Mouse (Mus musculus) hindbrain, embryonic 12.5 days (tissue): ENCODE measurements around the gene Asl. TPM values are rescaled to one million over a fixed set of nuclear protein-coding genes. Genes with fewer than 3 reads are reported as not detected.
"Not testable (repeated sequence)": the region's sequence is repeated elsewhere in the genome, so short reads cannot be mapped to it uniquely, and the experiment has no call there.

ENCODE experiments used
- ATAC-seq: fragments of 200-750 bp; cut with Nextera tagmentation; 2 replicates; pipeline ENCODE4 v1.8.0; 2017; ENCODE audit warnings: moderate TSS enrichment; ENCODE audit not compliant: low FRiP score
- H3K27ac ChIP-seq: fragments of 300-500 bp; sonication (generic); 2 replicates; pipeline ENCODE4 v1.5.1; 2016; ENCODE audit warnings: mild to moderate bottlenecking
- H3K27me3 ChIP-seq: fragments of 300-500 bp; sonication (generic); 2 replicates; pipeline ENCODE4 v1.6.1; 2016; ENCODE audit warnings: mild to moderate bottlenecking
- H3K36me3 ChIP-seq: fragments of 300-500 bp; sonication (generic); 2 replicates; pipeline ENCODE4 v1.6.1; 2016; ENCODE audit warnings: mild to moderate bottlenecking
- H3K4me1 ChIP-seq: fragments of 300-500 bp; sonication (generic); 2 replicates; pipeline ENCODE4 v1.6.1; 2016
- H3K4me2 ChIP-seq: fragments of 300-500 bp; sonication (generic); replicated peaks from 2 replicates; pipeline ENCODE4 v1.6.1; 2016; ENCODE audit warnings: mild to moderate bottlenecking
- H3K4me3 ChIP-seq: fragments of 300-500 bp; sonication (generic); 2 replicates; pipeline ENCODE4 v1.5.1; 2016; ENCODE audit warnings: mild to moderate bottlenecking
- H3K9ac ChIP-seq: fragments of 300-500 bp; sonication (generic); 2 replicates; pipeline ENCODE4 v1.6.1; 2016; ENCODE audit warnings: mild to moderate bottlenecking, moderate library complexity
- H3K9me3 ChIP-seq: fragments of 300-500 bp; sonication (generic); replicated peaks from 2 replicates; pipeline ENCODE4 v1.6.1; 2016; ENCODE audit warnings: mild to moderate bottlenecking
- WGBS: fragments of 180-500 bp; shearing (Covaris S2); methylation state at CpG from one replicate; pipeline ENCODE4 v1.1.7; 2016; 5-methylcytosine and 5-hydroxymethylcytosine counted together
- polyA plus RNA-seq: library from polyadenylated mRNA; unstranded; fragments of >200 nt; fragmentation: Nextera tagmentation; extraction: Ambion mirVana; gene quantifications from 2 replicates; pipeline ENCODE4 v1.2.1, GENCODE M21; 2016

The Asl gene
- polyA plus RNA-seq, 1 experiment from 2014 or later: 34.7 TPM

DNA sequence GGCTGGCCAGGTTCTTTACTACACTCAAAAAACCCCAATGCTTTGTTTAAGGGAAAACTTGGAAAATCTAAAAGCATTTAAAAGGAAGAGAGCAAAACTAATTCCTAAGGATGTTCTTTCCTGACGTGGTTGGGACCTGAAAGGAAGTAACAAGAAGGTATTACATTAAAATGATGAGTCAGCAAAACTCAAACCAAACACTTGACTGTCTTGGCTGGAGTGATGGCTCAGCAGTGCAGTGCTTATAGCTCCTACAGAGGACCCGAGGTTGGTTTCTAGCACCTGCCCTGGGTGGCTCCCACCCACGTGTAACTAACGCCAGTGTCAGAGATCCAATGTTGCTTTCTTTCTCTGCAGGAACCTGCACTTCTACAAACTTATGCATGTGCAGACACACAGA is 12.2 kb upstream of the Asl start:
- peaks cover 68% of the 10 kb centered on the region for H3K36me3 ChIP-seq
- H3K4me3 ChIP-seq: no peak overlapping the region
- H3K9me3 ChIP-seq: no peaks in the 10 kb centered on the region
- H3K27me3 ChIP-seq: no peaks in the 10 kb centered on the region
- ATAC-seq: no peak
- H3K4me2 ChIP-seq: no peak overlapping the region
- H3K27ac ChIP-seq: no peak overlapping the region
- no peak overlapping the region for H3K9ac ChIP-seq
- 91% methylated on average over 4 of the region's 4 CpGs for WGBS
- H3K4me1 ChIP-seq: no peaks in the 10 kb centered on the region

DNA sequence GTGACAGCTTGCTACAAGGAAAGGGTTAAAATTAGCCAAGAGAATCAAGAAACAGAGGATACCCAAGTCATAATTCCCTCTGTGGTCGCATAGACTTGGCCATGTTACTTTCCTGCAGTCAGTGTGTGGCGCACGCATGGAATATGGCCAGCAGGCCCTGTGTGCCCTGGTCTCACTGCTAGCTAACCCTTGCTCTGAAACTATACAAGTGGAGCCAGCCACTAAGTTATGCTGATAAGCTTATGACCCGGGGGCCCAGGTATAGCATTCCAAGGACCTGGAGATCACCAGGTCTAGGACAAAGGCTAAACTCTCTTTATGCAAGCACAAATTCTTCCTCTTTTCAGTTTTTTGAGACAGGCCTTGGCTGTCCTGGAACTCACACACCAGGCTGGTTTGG is 11.8 kb upstream of the Asl start:
- H3K4me1 ChIP-seq: no peaks in the 10 kb centered on the region
- WGBS: 95% methylated on average over 4 of the region's 4 CpGs
- no peak overlapping the region for H3K27ac ChIP-seq
- no peaks in the 10 kb centered on the region for H3K27me3 ChIP-seq
- no peak overlapping the region for H3K9ac ChIP-seq
- H3K36me3 ChIP-seq: peaks cover 66% of the 10 kb centered on the region
- no peaks in the 10 kb centered on the region for H3K9me3 ChIP-seq
- no peak for ATAC-seq
- H3K4me2 ChIP-seq: no peak overlapping the region
- no peak overlapping the region for H3K4me3 ChIP-seq

DNA sequence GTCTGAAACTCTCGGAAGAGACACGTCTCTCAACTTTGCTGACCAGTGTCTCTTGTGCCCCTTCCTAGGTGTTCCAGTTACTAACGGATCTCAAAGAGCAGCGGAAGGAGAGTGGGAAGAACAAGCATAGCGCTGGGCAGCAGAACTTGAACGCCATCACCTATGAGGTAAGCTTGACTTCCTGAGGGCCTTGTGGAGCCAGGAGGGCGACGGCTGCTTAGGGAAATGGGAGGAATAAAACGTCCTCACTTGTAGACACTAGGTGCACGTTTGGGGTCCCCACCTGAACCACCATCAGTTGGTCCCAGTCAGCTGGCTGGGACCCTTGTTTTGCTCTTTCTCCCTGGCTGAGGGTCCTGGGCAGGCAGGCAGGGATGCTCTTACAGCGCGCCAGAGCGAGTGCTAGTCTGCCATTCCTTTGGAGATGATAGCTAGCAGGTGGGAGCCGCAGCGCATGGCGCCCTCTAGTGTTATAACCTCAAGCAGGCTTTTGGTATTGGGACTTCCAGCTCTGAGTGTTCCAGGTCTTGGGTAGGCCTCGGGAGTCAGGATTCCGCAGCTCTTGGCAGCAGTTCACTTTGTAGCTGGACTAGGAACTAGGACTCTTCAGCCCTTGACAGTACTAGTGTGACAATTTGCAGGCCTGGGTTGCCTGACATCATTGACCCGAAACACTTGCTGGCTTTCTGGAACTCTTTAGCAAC is 8.9 kb upstream of the Asl start:
- Histone ChIP-seq H3K27ac (no peak overlapping the region), H3K36me3 (peaks cover 53% of the 10 kb centered on the region), H3K9ac (no peak overlapping the region), H3K4me2 (no peak overlapping the region), H3K27me3 (no peaks in the 10 kb centered on the region), H3K4me3 (no peak overlapping the region), H3K4me1 (no peaks in the 10 kb centered on the region), H3K9me3 (no peaks in the 10 kb centered on the region)
- 66% methylated on average over 19 of the region's 19 CpGs for WGBS
- ATAC-seq: no peak

DNA sequence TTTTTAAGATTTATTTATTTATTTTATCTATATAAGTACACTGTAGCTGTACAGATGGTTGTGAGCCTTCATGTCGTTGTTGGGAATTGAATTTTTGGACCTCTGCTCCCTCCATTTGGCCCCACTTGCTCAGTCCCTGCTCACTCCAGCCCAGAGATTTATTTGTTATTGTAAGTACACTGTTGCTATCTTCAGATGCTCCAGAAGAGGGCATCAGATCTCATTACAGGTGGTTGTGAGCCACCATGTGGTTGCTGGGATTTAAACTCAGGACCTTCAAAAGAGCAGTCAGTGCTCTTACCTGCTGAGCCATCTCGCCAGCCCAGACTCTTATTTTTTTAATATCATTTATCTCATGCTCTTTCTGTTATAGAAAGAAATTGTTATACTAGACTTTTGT is 7.3 kb upstream of the Asl start:
- H3K9ac ChIP-seq, H3K9me3 ChIP-seq, H3K4me3 ChIP-seq, H3K4me1 ChIP-seq, H3K27ac ChIP-seq, H3K4me2 ChIP-seq, H3K27me3 ChIP-seq, ATAC-seq: not testable (repeated sequence)
- WGBS: 60% methylated on average over 2 of the region's 2 CpGs
- H3K36me3 ChIP-seq: peaks cover 38% of the 10 kb centered on the region

DNA sequence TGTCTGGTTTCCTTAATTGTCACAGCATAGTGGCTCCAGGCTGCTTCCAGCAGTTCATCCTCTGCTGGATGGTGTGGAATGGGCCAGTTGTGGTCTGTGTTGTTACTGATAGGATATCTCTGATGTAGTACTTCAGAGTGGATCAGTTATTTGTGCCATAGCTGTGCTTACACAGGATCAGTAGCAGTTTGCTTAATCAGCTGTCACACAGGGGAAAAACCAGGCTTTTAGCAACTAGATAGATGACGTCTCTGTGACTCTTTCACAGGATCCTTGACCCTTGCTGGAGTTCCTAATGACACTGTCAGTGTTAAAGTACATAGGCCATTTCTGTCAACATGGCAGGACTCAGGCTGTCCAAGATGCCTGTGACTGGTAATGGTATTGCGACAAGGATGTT is 4.8 kb upstream of the Asl start:
- peaks cover 20% of the 10 kb centered on the region for H3K36me3 ChIP-seq
- 85% methylated on average over 2 of the region's 2 CpGs for WGBS
- H3K27ac ChIP-seq: no peak overlapping the region
- no peak for ATAC-seq
- H3K27me3 ChIP-seq: no peaks in the 10 kb centered on the region
- no peak overlapping the region for H3K4me3 ChIP-seq
- H3K4me1 ChIP-seq: peaks cover 9% of the 10 kb centered on the region
- no peaks in the 10 kb centered on the region for H3K9me3 ChIP-seq
- no peak overlapping the region for H3K4me2 ChIP-seq
- H3K9ac ChIP-seq: no peak overlapping the region

DNA sequence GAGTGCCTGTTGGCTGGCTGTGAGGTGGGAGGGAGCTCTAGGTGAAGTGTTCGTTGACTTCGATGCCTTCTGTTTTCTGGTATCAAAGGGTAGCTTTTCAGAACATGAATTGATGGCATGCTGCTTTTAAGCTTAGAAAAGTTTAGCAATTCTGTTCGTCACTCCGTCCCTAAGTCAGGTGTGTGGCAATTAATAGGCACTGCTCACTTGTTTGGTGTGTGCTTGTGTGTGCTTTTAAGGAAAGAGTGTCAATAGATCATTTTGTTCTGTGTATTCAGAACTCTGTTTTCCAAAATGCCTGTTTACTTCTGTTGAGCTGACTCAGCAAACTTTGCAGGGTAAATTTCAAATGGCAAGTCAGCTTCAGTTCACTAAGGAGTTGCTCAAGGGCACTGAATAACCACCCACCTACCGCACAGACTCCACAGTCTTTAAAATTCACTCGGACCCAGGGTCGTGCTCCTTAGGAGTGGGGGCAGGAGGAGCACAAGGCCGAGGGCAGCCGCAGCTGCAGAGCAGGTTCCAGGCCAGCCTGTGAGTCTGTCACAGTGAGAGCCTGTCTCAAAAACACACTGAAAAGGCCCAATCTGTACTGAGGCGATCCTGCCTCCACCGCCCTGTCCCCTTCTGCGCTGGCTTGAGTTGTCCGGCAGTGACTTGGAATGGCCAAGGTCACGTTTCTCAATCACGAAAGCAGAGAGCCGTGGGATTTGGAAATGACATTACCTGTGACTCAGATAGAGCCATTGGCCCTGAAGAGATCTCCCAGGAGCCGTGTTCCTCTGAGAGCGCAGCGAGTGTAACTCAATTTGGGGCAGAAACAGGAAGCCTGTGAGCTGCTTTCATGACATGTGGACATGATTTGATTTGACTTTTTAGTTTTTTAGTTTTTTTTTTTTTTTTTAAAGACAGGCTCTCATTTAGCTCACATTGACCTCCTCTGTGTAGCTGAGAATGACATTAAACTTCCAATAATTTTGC is 2.7 kb upstream of the Asl start:
- WGBS: 92% methylated on average over 19 of the region's 19 CpGs
- no peak overlapping the region for H3K9ac ChIP-seq

DNA sequence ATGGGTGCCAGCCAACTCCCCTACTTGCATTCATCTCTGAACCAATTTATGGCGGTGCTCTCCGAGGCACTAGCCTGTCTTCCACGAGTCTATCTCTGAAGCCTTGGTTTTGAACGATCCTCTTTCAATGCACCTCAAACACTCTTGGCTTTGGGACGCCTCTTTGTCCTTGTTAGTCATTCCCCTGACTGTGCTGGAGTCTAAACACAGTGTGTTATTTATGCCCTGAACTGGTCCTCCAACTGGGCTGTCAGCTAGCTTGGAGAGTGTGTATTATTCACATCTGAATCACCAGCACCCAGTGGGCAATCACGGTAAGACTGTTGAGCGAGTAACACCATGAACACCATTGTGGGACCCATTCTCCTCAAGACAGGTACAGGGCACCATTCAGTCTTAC is 1.4 kb downstream of the Asl start:
- H3K4me3 ChIP-seq: no peak overlapping the region

More for the DNA sequence above, 2.7 kb upstream of the Asl start:
- peaks cover 9% of the 10 kb centered on the region for H3K4me1 ChIP-seq
- ATAC-seq: no peak
- no peaks in the 10 kb centered on the region for H3K9me3 ChIP-seq
- H3K27me3 ChIP-seq: no peaks in the 10 kb centered on the region
- no peak overlapping the region for H3K4me2 ChIP-seq
- peaks cover 9% of the 10 kb centered on the region; the same call in 1 of the 2 replicates for H3K36me3 ChIP-seq
- no peak overlapping the region for H3K4me3 ChIP-seq
- H3K27ac ChIP-seq: no peak overlapping the region

DNA sequence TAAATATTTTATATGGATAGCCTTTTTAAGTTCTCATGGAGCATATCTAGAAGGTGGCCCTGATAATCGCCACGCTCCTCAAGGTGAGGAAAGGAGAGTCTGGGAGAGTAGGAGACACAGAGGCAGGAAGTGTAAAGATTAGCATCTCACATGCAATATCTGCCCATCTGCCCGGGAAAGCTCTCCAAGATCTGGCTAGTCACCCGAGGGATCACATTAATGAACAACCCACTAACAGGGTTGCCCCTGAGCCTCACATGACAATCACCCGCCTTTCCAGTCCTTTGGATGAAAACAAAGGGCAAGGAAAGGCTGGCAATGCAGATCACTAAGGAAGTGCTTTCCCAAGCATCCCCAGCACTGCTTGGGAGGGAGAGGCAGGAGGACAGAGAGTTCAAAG is 1.9 kb downstream of the Asl start:
- Histone ChIP-seq H3K27me3 (no peaks in the 10 kb centered on the region), H3K9me3 (no peaks in the 10 kb centered on the region), H3K4me2 (no peak overlapping the region), H3K4me3 (no peak overlapping the region), H3K36me3 (no peaks in the 10 kb centered on the region), H3K4me1 (peaks cover 17% of the 10 kb centered on the region), H3K9ac (no peak overlapping the region), H3K27ac (no peak overlapping the region)
- 67% methylated on average over 5 of the region's 5 CpGs for WGBS
- no peak for ATAC-seq

More for the DNA sequence above, 1.4 kb downstream of the Asl start:
- ATAC-seq: no peak
- no peaks in the 10 kb centered on the region for H3K27me3 ChIP-seq
- WGBS: 86% methylated on average over 7 of the region's 7 CpGs
- peaks cover 17% of the 10 kb centered on the region for H3K4me1 ChIP-seq
- H3K27ac ChIP-seq: no peak overlapping the region
- no peak overlapping the region for H3K9ac ChIP-seq
- no peaks in the 10 kb centered on the region for H3K36me3 ChIP-seq
- H3K9me3 ChIP-seq: no peaks in the 10 kb centered on the region
- no peak overlapping the region for H3K4me2 ChIP-seq

DNA sequence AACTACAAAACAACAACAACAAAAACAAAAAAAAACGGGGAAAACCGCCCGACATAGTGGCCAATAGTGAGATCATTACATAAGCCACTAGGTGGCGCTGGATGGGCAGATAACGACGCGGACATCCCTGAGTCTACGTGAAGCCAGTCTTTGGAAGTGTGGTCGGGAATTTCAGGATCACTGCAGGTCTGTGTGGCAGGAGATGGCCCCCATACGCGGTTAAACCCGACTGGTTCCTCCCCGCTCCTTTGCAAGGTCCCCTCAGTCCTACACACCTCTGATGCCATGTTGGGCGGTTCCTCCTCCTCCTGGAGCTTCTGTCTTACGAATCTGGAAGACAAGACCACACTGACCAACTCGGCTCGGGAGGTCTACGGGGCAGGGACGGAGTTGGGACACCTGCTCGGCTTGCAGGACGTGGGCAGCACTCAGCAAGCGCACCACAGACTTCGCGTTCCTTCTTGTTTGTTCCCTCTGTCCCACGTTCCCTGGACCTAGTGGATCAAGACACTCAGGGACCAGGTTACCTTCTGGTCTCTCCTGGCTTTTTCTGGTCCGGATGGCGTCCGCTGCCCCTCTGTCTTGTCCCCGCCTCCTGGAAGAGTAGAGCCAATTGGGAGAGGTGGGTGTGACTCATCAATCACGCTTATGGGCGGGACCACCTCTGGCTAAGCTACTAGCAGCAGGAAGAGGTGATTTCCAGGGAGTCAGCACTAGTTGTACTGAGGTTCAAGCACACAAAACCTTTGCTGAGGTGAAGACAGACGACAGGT is 5.1 kb downstream of the Asl start:
- ATAC-seq: peak; percentile 91

DNA sequence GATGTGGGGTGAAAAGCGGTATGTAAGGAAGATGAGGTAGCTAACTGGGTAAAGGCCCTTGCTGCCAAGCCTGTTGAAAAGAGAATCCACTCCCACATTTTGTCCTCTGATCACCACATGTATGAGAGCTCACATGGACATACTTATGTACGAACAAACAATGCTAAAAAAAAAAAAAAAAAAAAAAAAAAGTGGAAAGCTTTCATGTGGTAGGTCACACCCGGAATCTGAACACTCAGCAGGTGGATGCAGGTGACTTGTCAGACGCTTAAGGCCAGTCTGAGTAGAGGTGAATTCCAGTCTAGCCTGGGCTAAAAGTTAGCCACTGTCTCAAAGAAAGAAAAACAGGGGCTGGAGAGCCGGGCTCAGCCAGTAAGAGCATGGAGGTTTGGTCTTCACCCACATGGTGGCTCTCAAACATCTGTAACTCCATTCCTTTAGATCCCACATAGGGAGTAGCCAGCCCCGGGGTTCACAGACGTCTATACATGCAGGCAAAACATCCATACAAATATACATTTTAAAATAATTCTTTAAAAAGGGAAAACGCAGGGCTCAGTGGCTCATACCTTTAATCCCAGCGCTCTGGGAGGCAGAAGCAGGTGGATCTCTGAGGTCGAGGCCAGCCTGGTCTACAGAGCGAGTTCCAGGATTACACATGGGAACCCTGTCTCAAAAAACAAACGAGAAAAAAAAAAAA is 5.8 kb downstream of the Asl start:
- H3K27ac ChIP-seq: no peak overlapping the region
- no peak overlapping the region for H3K4me3 ChIP-seq
- H3K4me2 ChIP-seq: peak overlapping the region; percentile 74
- H3K36me3 ChIP-seq: no peaks in the 10 kb centered on the region
- no peaks in the 10 kb centered on the region for H3K9me3 ChIP-seq
- H3K4me1 ChIP-seq: peaks cover 14% of the 10 kb centered on the region; the same call in 1 of the 2 replicates
- ATAC-seq: no peak
- H3K27me3 ChIP-seq: no peaks in the 10 kb centered on the region
- H3K9ac ChIP-seq: no peak overlapping the region
- 41% methylated on average over 12 of the region's 12 CpGs for WGBS

More for the DNA sequence above, 5.1 kb downstream of the Asl start:
- Histone ChIP-seq H3K27ac (peak overlapping the region; percentile 60; the same call in 1 of the 2 replicates), H3K4me3 (peak overlapping the region; percentile 52), H3K27me3 (no peaks in the 10 kb centered on the region), H3K4me2 (peak overlapping the region; percentile 74), H3K9ac (peak overlapping the region; percentile 58), H3K9me3 (no peaks in the 10 kb centered on the region), H3K4me1 (peaks cover 14% of the 10 kb centered on the region; the same call in 1 of the 2 replicates), H3K36me3 (no peaks in the 10 kb centered on the region)
- WGBS: under 1% methylated on average over 32 of the region's 32 CpGs

DNA sequence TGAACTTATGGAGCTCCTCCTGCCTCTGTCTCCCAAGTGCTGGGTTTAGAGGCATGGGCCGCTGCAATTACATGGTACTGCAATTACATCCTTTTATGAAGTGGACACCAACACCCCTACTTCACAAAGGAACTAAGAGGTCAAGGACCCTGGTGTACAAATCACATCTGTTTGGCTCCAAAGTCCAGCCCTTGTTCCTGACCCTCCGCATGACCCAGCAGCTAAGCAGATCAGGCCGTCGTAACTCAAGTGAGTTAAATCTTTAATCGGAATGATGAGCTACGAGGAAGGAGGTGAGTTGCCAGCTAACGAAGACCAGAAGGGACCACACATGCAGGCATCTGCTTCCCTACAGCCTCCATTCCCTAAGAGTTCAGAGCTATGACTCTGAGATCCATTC is 6.7 kb downstream of the Asl start:
- no peak overlapping the region for H3K9ac ChIP-seq
- H3K4me1 ChIP-seq: peaks cover 14% of the 10 kb centered on the region; the same call in 1 of the 2 replicates
- H3K36me3 ChIP-seq: no peaks in the 10 kb centered on the region
- WGBS: 81% methylated on average over 7 of the region's 7 CpGs
- H3K4me3 ChIP-seq: no peak overlapping the region
- ATAC-seq: no peak
- H3K9me3 ChIP-seq: no peaks in the 10 kb centered on the region
- H3K27ac ChIP-seq: no peak overlapping the region
- no peaks in the 10 kb centered on the region for H3K27me3 ChIP-seq
- no peak overlapping the region for H3K4me2 ChIP-seq
